Mouse (Mus musculus): ENCODE results near the gene Lmbr1.

Gene Lmbr1

GRCm38 (mm10) chr5:29270879-29271278 lies 107.3 kb downstream of the Lmbr1 start:
- DNase-seq (ENCODE audit: low read depth, low spot score) = no peak

GRCm38 (mm10) chr5:29253876-29254275 lies 124.3 kb downstream of the Lmbr1 start:
- no peak for DNase-seq (ENCODE audit: low read depth, low spot score)

GRCm38 (mm10) chr5:29251496-29251873 lies 126.7 kb downstream of the Lmbr1 start:
- no peak for DNase-seq (ENCODE audit: low read depth, low spot score)

- no peak for DNase-seq (ENCODE audit: low read depth, low spot score)
These were observed 127.2 kb downstream of the Lmbr1 start for GRCm38 (mm10) chr5:29250795-29251495.

GRCm38 (mm10) chr5:29244769-29245168 lies 133.4 kb downstream of the Lmbr1 start:
- DNase-seq (ENCODE audit: low read depth, low spot score) = no peak

GRCm38 (mm10) chr5:29238379-29238778 lies 139.8 kb downstream of the Lmbr1 start:
- no peak for DNase-seq (ENCODE audit: low read depth, low spot score)

GRCm38 (mm10) chr5:29230481-29230880 lies 147.7 kb downstream of the Lmbr1 start:
- no peak for DNase-seq (ENCODE audit: low read depth, low spot score)

GRCm38 (mm10) chr5:29224089-29224488 lies 154.1 kb downstream of the Lmbr1 start:
- DNase-seq (ENCODE audit: low read depth, low spot score) = no peak

GRCm38 (mm10) chr5:29217997-29218396 lies 160.2 kb downstream of the Lmbr1 start:
- no peak for DNase-seq (ENCODE audit: low read depth, low spot score)

GRCm38 (mm10) chr5:29211980-29212555 lies 166.1 kb downstream of the Lmbr1 start:
- DNase-seq (ENCODE audit: low read depth, low spot score) = no peak

GRCm38 (mm10) chr5:29205690-29206089 lies 172.5 kb downstream of the Lmbr1 start:
- peak; percentile 47 for DNase-seq (ENCODE audit: low read depth, low spot score)

GRCm38 (mm10) chr5:29199868-29200267 lies 178.3 kb downstream of the Lmbr1 start:
- no peak for DNase-seq (ENCODE audit: low read depth, low spot score)

GRCm38 (mm10) chr5:29198960-29199488 lies 179.2 kb downstream of the Lmbr1 start:
- DNase-seq (ENCODE audit: low read depth, low spot score) = no peak

GRCm38 (mm10) chr5:29197187-29197586 lies 181.0 kb downstream of the Lmbr1 start:
- DNase-seq (ENCODE audit: low read depth, low spot score) = no peak

- no peak for DNase-seq (ENCODE audit: low read depth, low spot score)
These were observed 181.9 kb downstream of the Lmbr1 start for GRCm38 (mm10) chr5:29196264-29196658.

- DNase-seq (ENCODE audit: low read depth, low spot score) = peak; percentile 91
These were observed 182.5 kb downstream of the Lmbr1 start, which contains the start of gene Rnf32 for GRCm38 (mm10) chr5:29195570-29196263. Gene Rnf32 (plus strand): TSS chr5:29195992.

- DNase-seq (ENCODE audit: low read depth, low spot score) = no peak
These were observed 183.0 kb downstream of the Lmbr1 start for GRCm38 (mm10) chr5:29195231-29195569.

- DNase-seq (ENCODE audit: low read depth, low spot score) = no peak
These were observed 191.4 kb downstream of the Lmbr1 start for GRCm38 (mm10) chr5:29186798-29187197.
